26 mouse cellular contexts compared by ENCODE assay signal in the genomic region with DNA sequence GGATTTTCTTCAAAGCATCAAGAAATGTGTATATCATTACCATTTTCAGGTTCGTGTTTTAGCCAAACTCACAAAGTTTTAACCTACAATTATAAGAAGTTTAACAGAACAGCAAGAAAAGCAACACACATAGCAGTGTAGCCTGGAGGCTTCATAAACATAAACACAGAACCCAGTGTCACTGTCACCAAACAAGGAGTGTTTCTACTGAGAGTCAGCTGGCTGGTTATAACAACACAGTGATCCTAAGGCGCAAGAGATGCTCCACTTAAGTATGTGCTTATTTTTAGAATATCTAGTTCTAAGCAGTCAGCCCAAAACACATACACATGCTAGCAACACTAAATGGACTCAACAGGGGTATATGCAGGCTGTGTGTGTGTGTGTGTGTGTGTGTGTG.
"Had no signal": no experiment of that assay in that cellular context is flagged by ENCODE, and none has a peak within 500 bp of the region (broad histone marks: within the 10 kb centered on the region; RNA-seq: fewer than 3 reads in every experiment).

No protein-coding gene starts in this region.

- H3K4me3 ChIP-seq: heart, adult 2 months; heart, embryonic 13.5 days; heart, embryonic 15.5 days; hindbrain, embryonic 12.5 days; hindbrain, embryonic 15.5 days; kidney, embryonic 15.5 days; limb, embryonic 13.5 days; limb, embryonic 15.5 days had no signal

- DNase-seq: forebrain, postnatal 0 days; gastrocnemius, postnatal 14 days; gastrocnemius, postnatal 36 days; heart, adult 11 months; heart, adult 2 months; heart, postnatal 14 days; heart, postnatal 36 days; kidney, adult 11 months; kidney, adult 2 months; kidney, adult 9 months; kidney, postnatal 14 days; kidney, postnatal 36 days; layer of hippocampus, adult 9-11 months; layer of hippocampus, postnatal 36 days; left cerebral cortex, postnatal 4 days had no signal

- H3K9me3 ChIP-seq: heart, embryonic 13.5 days; heart, embryonic 15.5 days; hindbrain, embryonic 12.5 days; hindbrain, embryonic 15.5 days; kidney, embryonic 15.5 days; limb, embryonic 13.5 days; limb, embryonic 15.5 days had no signal

- H3K27me3 ChIP-seq: heart, embryonic 13.5 days; heart, embryonic 15.5 days; hindbrain, embryonic 12.5 days; hindbrain, embryonic 15.5 days; kidney, embryonic 15.5 days; limb, embryonic 13.5 days; limb, embryonic 15.5 days had no signal

- H3K4me1 ChIP-seq: heart, embryonic 13.5 days; heart, embryonic 15.5 days; hindbrain, embryonic 12.5 days; hindbrain, embryonic 15.5 days; kidney, embryonic 15.5 days; limb, embryonic 13.5 days; limb, embryonic 15.5 days had no signal

- H3K4me2 ChIP-seq: heart, embryonic 11.5 days; heart, embryonic 13.5 days; heart, embryonic 15.5 days; hindbrain, embryonic 12.5 days; hindbrain, embryonic 15.5 days; kidney, embryonic 15.5 days; limb, embryonic 13.5 days; limb, embryonic 15.5 days had no signal

- ATAC-seq: forebrain, postnatal 0 days; hindbrain, postnatal 0 days; intestine, embryonic 16.5 days had no signal

- H3K9ac ChIP-seq: forebrain, postnatal 0 days; heart, embryonic 13.5 days; heart, embryonic 15.5 days; hindbrain, embryonic 12.5 days; hindbrain, embryonic 15.5 days; kidney, embryonic 15.5 days; limb, embryonic 13.5 days; limb, embryonic 15.5 days had no signal

- H3K27ac ChIP-seq: heart, adult 2 months; heart, embryonic 13.5 days; heart, embryonic 15.5 days; hindbrain, embryonic 12.5 days; hindbrain, embryonic 15.5 days; hindbrain, postnatal 0 days; kidney, embryonic 15.5 days; kidney, postnatal 0 days; limb, embryonic 13.5 days; limb, embryonic 15.5 days had no signal

- H3K36me3 ChIP-seq: heart, embryonic 13.5 days; heart, embryonic 15.5 days; hindbrain, embryonic 12.5 days; hindbrain, embryonic 15.5 days; kidney, embryonic 15.5 days; limb, embryonic 13.5 days; limb, embryonic 15.5 days had no signal
